Mouse (Mus musculus): ENCODE results near the gene Rrp12. TPM values are rescaled to one million over a fixed set of nuclear protein-coding genes. Genes with fewer than 3 reads are reported as not detected.

Rrp12 gene
- polyA plus RNA-seq (2014; fragmentation: Illumina TruSeq; extraction: RNeasy Lipid Tissue Mini Kit (QIAGEN cat#74804); ENCODE audit: low replicate concordance): 0.22 TPM

GRCm38 (mm10) chr19:41895460-41896318, at the start of gene Rrp12:
Gene Rrp12 (minus strand): TSS chr19:41896173.

GRCm38 (mm10) chr19:41933179-41934086, 37.5 kb upstream of the Rrp12 start, which contains the start of the genes Exosc1 and Zdhhc16:
Gene Exosc1 (minus strand): TSS chr19:41933423.
Gene Zdhhc16 (plus strand): TSS chr19:41933480.

GRCm38 (mm10) chr19:41911178-41912073, 15.5 kb upstream of the Rrp12 start, which contains the start of gene Pgam1:
Gene Pgam1 (plus strand): TSS chr19:41911923.

GRCm38 (mm10) chr19:41847992-41848851, 47.8 kb downstream of the Rrp12 start, which contains the start of gene Frat2:
Gene Frat2 (minus strand): TSS chr19:41848132.

GRCm38 (mm10) chr19:41829381-41830105, 66.4 kb downstream of the Rrp12 start, which contains the start of gene Frat1:
Gene Frat1 (plus strand): TSS chr19:41829970.

Other genes starting within 250 kb of the Rrp12 start
- gene Slit1, start 152.5 kb downstream of the Rrp12 start, polyA plus RNA-seq (2014; fragmentation: Illumina TruSeq; extraction: RNeasy Lipid Tissue Mini Kit (QIAGEN cat#74804); ENCODE audit: low replicate concordance): not detected
- 7.0 TPM for gene Arhgap19, start 94.1 kb downstream of the Rrp12 start, polyA plus RNA-seq (2014; fragmentation: Illumina TruSeq; extraction: RNeasy Lipid Tissue Mini Kit (QIAGEN cat#74804); ENCODE audit: low replicate concordance)
- 3.9 TPM for gene Frat1, start 66.2 kb downstream of the Rrp12 start, polyA plus RNA-seq (2014; fragmentation: Illumina TruSeq; extraction: RNeasy Lipid Tissue Mini Kit (QIAGEN cat#74804); ENCODE audit: low replicate concordance)
- 12.3 TPM for gene Frat2, start 48.0 kb downstream of the Rrp12 start, polyA plus RNA-seq (2014; fragmentation: Illumina TruSeq; extraction: RNeasy Lipid Tissue Mini Kit (QIAGEN cat#74804); ENCODE audit: low replicate concordance)
- 259 TPM for gene Pgam1, start 15.8 kb upstream of the Rrp12 start, polyA plus RNA-seq (2014; fragmentation: Illumina TruSeq; extraction: RNeasy Lipid Tissue Mini Kit (QIAGEN cat#74804); ENCODE audit: low replicate concordance)
- gene Exosc1, start 37.2 kb upstream of the Rrp12 start, polyA plus RNA-seq (2014; fragmentation: Illumina TruSeq; extraction: RNeasy Lipid Tissue Mini Kit (QIAGEN cat#74804); ENCODE audit: low replicate concordance): 12.8 TPM
- 16.8 TPM for gene Zdhhc16, start 37.3 kb upstream of the Rrp12 start, polyA plus RNA-seq (2014; fragmentation: Illumina TruSeq; extraction: RNeasy Lipid Tissue Mini Kit (QIAGEN cat#74804); ENCODE audit: low replicate concordance)
- 8.1 TPM for gene Mms19, start 85.0 kb upstream of the Rrp12 start, polyA plus RNA-seq (2014; fragmentation: Illumina TruSeq; extraction: RNeasy Lipid Tissue Mini Kit (QIAGEN cat#74804); ENCODE audit: low replicate concordance)
- gene Ubtd1, start 85.6 kb upstream of the Rrp12 start, polyA plus RNA-seq (2014; fragmentation: Illumina TruSeq; extraction: RNeasy Lipid Tissue Mini Kit (QIAGEN cat#74804); ENCODE audit: low replicate concordance): not detected
- gene Ankrd2, start 139.8 kb upstream of the Rrp12 start, polyA plus RNA-seq (2014; fragmentation: Illumina TruSeq; extraction: RNeasy Lipid Tissue Mini Kit (QIAGEN cat#74804); ENCODE audit: low replicate concordance): not detected
- gene Hoga1, start 149.4 kb upstream of the Rrp12 start, polyA plus RNA-seq (2014; fragmentation: Illumina TruSeq; extraction: RNeasy Lipid Tissue Mini Kit (QIAGEN cat#74804); ENCODE audit: low replicate concordance): 0.71 TPM
- not detected for gene 4933411K16Rik, start 156.1 kb upstream of the Rrp12 start, polyA plus RNA-seq (2014; fragmentation: Illumina TruSeq; extraction: RNeasy Lipid Tissue Mini Kit (QIAGEN cat#74804); ENCODE audit: low replicate concordance)
- gene Morn4, start 190.2 kb upstream of the Rrp12 start, polyA plus RNA-seq (2014; fragmentation: Illumina TruSeq; extraction: RNeasy Lipid Tissue Mini Kit (QIAGEN cat#74804); ENCODE audit: low replicate concordance): not detected
- 6.3 TPM for gene Pi4k2a, start 194.3 kb upstream of the Rrp12 start, polyA plus RNA-seq (2014; fragmentation: Illumina TruSeq; extraction: RNeasy Lipid Tissue Mini Kit (QIAGEN cat#74804); ENCODE audit: low replicate concordance)
- gene Avpi1, start 232.9 kb upstream of the Rrp12 start, polyA plus RNA-seq (2014; fragmentation: Illumina TruSeq; extraction: RNeasy Lipid Tissue Mini Kit (QIAGEN cat#74804); ENCODE audit: low replicate concordance): not detected